Mouse (Mus musculus): ENCODE results near the gene Bcar3.

DNA sequence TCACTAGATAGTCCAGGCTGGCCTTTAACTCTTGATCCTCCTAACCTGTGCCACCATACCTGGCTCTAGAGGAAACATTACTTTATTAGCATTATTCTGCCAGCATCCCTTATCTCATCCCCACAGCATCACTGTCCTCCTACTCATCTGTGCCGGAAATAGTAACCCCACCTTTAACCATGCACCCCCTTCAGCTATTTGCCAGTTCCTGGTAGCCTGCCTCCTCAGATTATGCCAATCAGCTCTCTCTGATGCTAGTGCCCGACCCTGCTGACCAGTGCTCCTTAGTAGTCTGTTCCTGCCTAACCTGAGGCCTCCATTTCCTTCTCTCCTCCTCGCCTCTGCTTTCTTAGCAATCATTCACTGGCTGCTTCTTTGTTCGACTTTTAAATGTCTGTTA lies 253.5 kb downstream of the Bcar3 start:
- TF ChIP-seq POLR2A (IDR thresholded peaks at IDR 0.05; ENCODE audit: control insufficient read depth, extremely low read depth, insufficient read depth, low read length, poor library complexity), result no peak
- TF ChIP-seq CTCF (IDR thresholded peaks at IDR 0.05; ENCODE audit: borderline replicate concordance, control insufficient read depth, extremely low read depth, insufficient read depth, low read length, poor library complexity), result no peak
